Mouse (Mus musculus) kidney, postnatal 10 days (tissue): Measurements from ENCODE around the gene Tspan14.
A peak's percentile ranks its signal among the peaks of the same experiment; 100 is the strongest.

ENCODE experiments used
- DNase-seq: peaks from one replicate; pipeline ENCODE4 v3.0.0; 2021; ENCODE audit warnings: mixed read lengths

Gene Tspan14

GRCm38 (mm10) chr14:40873961-40874360, 92.6 kb downstream of the Tspan14 start:
- no peak for DNase-seq

DNA sequence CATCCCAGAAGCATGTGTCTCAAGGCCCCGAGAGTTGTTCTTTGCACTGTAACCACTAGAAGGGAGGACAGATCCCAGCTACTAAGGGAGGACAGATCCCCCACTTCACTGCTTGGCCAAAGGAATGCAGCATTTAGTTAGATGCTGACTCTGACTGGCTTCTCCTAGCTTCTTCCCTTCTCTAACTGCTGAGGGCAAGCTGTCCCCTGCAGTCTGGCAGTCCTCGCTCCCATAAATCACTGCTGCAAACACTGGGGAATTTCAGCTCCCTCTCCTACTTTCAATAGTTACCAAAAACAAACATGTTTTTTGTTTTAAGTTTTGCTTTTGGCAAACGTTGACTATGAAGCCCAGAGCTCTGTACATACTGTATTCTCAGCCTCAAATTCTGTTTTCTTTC, 96.0 kb downstream of the Tspan14 start:
- peak; percentile 50 for DNase-seq

GRCm38 (mm10) chr14:40864811-40865514, 101.6 kb downstream of the Tspan14 start:
- DNase-seq: no peak

- DNase-seq: no peak
Measured at GRCm38 (mm10) chr14:40863659-40864058, 102.9 kb downstream of the Tspan14 start.

- no peak for DNase-seq
Measured at GRCm38 (mm10) chr14:40863022-40863421, 103.6 kb downstream of the Tspan14 start.
